Mouse (Mus musculus) left cerebral cortex, adult 18-20 months (tissue): ENCODE data around the gene Narfl. TPM values are rescaled to one million over a fixed set of nuclear protein-coding genes. Genes with fewer than 3 reads are reported as not detected.

Experiments used
- DNase-seq, 2 experiments: peaks; one replicate each; pipeline ENCODE4 v3.0.0; 2021 to 2022; ENCODE audit warnings: low spot score in 2 of 2, mixed read lengths in 1 of 2
- microRNA-seq, 2 experiments: library from miRNA; unstranded; fragments of <30 nt; microRNA quantifications; one replicate each; pipeline ENCODE4 v1.2.0; 2021
- total RNA-seq, 2 experiments: library from RNA; stranded (reverse); gene quantifications; 2 replicates each; pipeline ENCODE4 v1.2.3; 2021

Gene Narfl
- total RNA-seq, 2 experiments from 2014 or later: 31.3 to 37.1 TPM

GRCm38 (mm10) chr17:25828712-25829557 is 55.4 kb downstream of the Narfl start, which contains the start of gene Jmjd8:
Gene Jmjd8, plus strand, starts transcription at chr17:25828867.
- DNase-seq: peak; percentile 80 to 88

- no peak for DNase-seq
Measured at GRCm38 (mm10) chr17:25829558-25830017, 56.0 kb downstream of the Narfl start.

GRCm38 (mm10) chr17:25830200-25830753 is 56.7 kb downstream of the Narfl start:
- DNase-seq: no peak

GRCm38 (mm10) chr17:25830806-25831431 is 57.3 kb downstream of the Narfl start:
- no peak for DNase-seq

GRCm38 (mm10) chr17:25831451-25832281 is 58.1 kb downstream of the Narfl start:
- no peak for DNase-seq

- peak; percentile 97 to 98 for DNase-seq
Measured at GRCm38 (mm10) chr17:25832436-25833290, 59.1 kb downstream of the Narfl start.

Small RNAs within 50 kb of the gene (microRNA-seq; reads per million reads assigned to microRNA genes)
- gene Gm25083 (0 reads per million in 2 experiments), gene Mir3082 (1.3 to 3.2 reads per million in 2 experiments), gene Mir6966 (1.7 to 1.9 reads per million in 2 experiments)

Other genes with a start within 250 kb of the Narfl start
- 10 to 100 TPM; 52.1 to 55.2 TPM for gene Sox8, start 203.1 kb upstream of the Narfl start, total RNA-seq
- 10 to 100 TPM; 19.1 to 20.2 TPM for gene Lmf1, start 194.7 kb upstream of the Narfl start, total RNA-seq
- 100 to 1,000 TPM; 151 to 157 TPM for gene Gng13, start 56.6 kb upstream of the Narfl start, total RNA-seq
- gene Chtf18, start 46.4 kb upstream of the Narfl start, total RNA-seq: 1 to 10 TPM; 1.2 to 1.5 TPM
- gene Rpusd1, start 46.1 kb upstream of the Narfl start, total RNA-seq: 10 to 100 TPM; 60.9 to 64.4 TPM
- under 1 TPM; 0.44 to 0.75 TPM for gene Mslnl, start 37.7 kb upstream of the Narfl start, total RNA-seq
- 1 to 10 TPM; 2.3 to 2.5 TPM for gene Msln, start 19.4 kb upstream of the Narfl start, total RNA-seq
- 100 to 1,000 TPM; 112 to 119 TPM for gene Haghl, start 11.9 kb downstream of the Narfl start, total RNA-seq
- gene Ccdc78, start 12.8 kb downstream of the Narfl start, total RNA-seq: under 1 TPM in 1 of 2 experiments, not detected in 1; 0.19 TPM
- gene Fam173a, start 19.1 kb downstream of the Narfl start, total RNA-seq: 10 to 100 TPM; 92.7 to 99.1 TPM
- 1 to 10 TPM in 1 of 2 experiments, not detected in 1; 1.4 TPM for gene AC134908.4, start 21.9 kb downstream of the Narfl start, total RNA-seq
- 10 to 100 TPM; 70.9 to 78.2 TPM for gene Metrn, start 23.4 kb downstream of the Narfl start, total RNA-seq
- gene Fbxl16, start 35.3 kb downstream of the Narfl start, total RNA-seq: 100 to 1,000 TPM; 588 to 680 TPM
- 10 to 100 TPM; 22.5 to 25.1 TPM for gene Wdr24, start 49.9 kb downstream of the Narfl start, total RNA-seq
- gene Jmjd8, start 55.1 kb downstream of the Narfl start, total RNA-seq: 10 to 100 TPM; 43.5 to 52.3 TPM
- gene Stub1, start 59.6 kb downstream of the Narfl start, total RNA-seq: 100 to 1,000 TPM; 178 to 180 TPM
- gene Rhbdl1, start 63.5 kb downstream of the Narfl start, total RNA-seq: 10 to 100 TPM; 40.6 to 42.4 TPM
- 10 to 100 TPM; 20.7 to 23.7 TPM for gene Gm20683, start 68.0 kb downstream of the Narfl start, total RNA-seq
- 10 to 100 TPM; 89.5 to 92.8 TPM for gene Rhot2, start 71.1 kb downstream of the Narfl start, total RNA-seq
- gene Wdr90, start 87.7 kb downstream of the Narfl start, total RNA-seq: 10 to 100 TPM; 26.0 to 31.5 TPM
- 10 to 100 TPM; 20.0 to 25.6 TPM for gene Mcrip2, start 95.0 kb downstream of the Narfl start, total RNA-seq
- gene Mettl26, start 101.3 kb downstream of the Narfl start, total RNA-seq: 10 to 100 TPM; 38.7 to 40.2 TPM
- gene Wfikkn1, start 107.1 kb downstream of the Narfl start, total RNA-seq: 1 to 10 TPM; 1.4 to 1.7 TPM
- gene Rab40c, start 146.0 kb downstream of the Narfl start, total RNA-seq: 10 to 100 TPM; 41.2 TPM
- gene Pigq, start 171.2 kb downstream of the Narfl start, total RNA-seq: 100 to 1,000 TPM; 103 to 113 TPM
- gene Nhlrc4, start 171.2 kb downstream of the Narfl start, total RNA-seq: under 1 TPM; 0.54 to 0.98 TPM
- gene A930017K11Rik, start 178.8 kb downstream of the Narfl start, total RNA-seq: under 1 TPM; 0.37 to 0.65 TPM
- 10 to 100 TPM; 50.6 to 51.4 TPM for gene Capn15, start 212.0 kb downstream of the Narfl start, total RNA-seq